Mouse (Mus musculus) small intestine, adult 2 months (tissue): ENCODE data around the gene Adgrl1.

Source experiments
- CTCF ChIP-seq: fragments of 200-500 bp; IDR thresholded peaks from 2 replicates; pipeline ENCODE4 v1.5.1; 2012; ENCODE audit warnings: low read depth, mild to moderate bottlenecking, control low read depth, inconsistent platforms, low read length, moderate library complexity, mixed read lengths; ENCODE audit not compliant: insufficient replicate concordance, insufficient read length; ENCODE audit errors: extremely low read depth
- POLR2A ChIP-seq: fragments of 200-500 bp; IDR thresholded peaks from 2 replicates; pipeline ENCODE4 v1.6.1; 2012; ENCODE audit warnings: low read depth, mild to moderate bottlenecking, control low read depth, inconsistent platforms, low read length, moderate library complexity

- TF ChIP-seq CTCF (no peak), POLR2A (no peak)
These were observed 82.5 kb downstream of the Adgrl1 start for GRCm38 (mm10) chr8:83982449-83982848.
